Mouse (Mus musculus) stomach, postnatal 0 days (tissue): ENCODE measurements at regions not wholly inside any gene's neighbourhood (a gene's known extent, or its start where the extent isn't known, plus 50 kb on each side); places are given as distances from the start of the nearest gene placed in this dataset.

Experiments used
- CTCF ChIP-seq: IDR thresholded peaks from 2 replicates; pipeline ENCODE4 v1.5.1; 2016; ENCODE audit warnings: antibody characterized with exemption, low read depth, mild to moderate bottlenecking, moderate library complexity
- EP300 ChIP-seq: optimal IDR thresholded peaks from 2 replicates; pipeline ENCODE3; 2016; ENCODE audit warnings: antibody characterized with exemption

GRCm38 (mm10) chr9:95329053-95329430, 77.5 kb downstream of the Chst2 start:
- TF ChIP-seq CTCF (no peak), EP300 (no peak)
